Mouse (Mus musculus) MEL (cell line): ENCODE results near the gene Adamts4. TPM values are rescaled to one million over a fixed set of nuclear protein-coding genes. Genes with fewer than 3 reads are reported as not detected.
"Not testable (repeated sequence)": the region's sequence is repeated elsewhere in the genome, so short reads cannot be mapped to it uniquely, and the experiment has no call there.

Experiments
- DNase-seq: peaks from one replicate; pipeline ENCODE4 v3.0.0; 2011; ENCODE audit warnings: low read depth, low spot score
- H3K27ac ChIP-seq: 2 replicates; pipeline ENCODE4 v1.5.1; 2012; ENCODE audit warnings: low read depth, mild to moderate bottlenecking, control low read depth, low read length, moderate library complexity; ENCODE audit not compliant: control insufficient read depth
- H3K27me3 ChIP-seq, 2 experiments: fragments of 150-350 bp in 1 of 2; sonication (generic) in 1 of 2; 2 replicates each; pipeline ENCODE4 v1.6.1; 2012; ENCODE audit warnings: low read length in 2 of 2, mild to moderate bottlenecking in 2 of 2, improper control_type of control experiment in 1 of 2, moderate library complexity in 1 of 2; ENCODE audit not compliant: insufficient read depth in 2 of 2, control insufficient read depth in 1 of 2
- H3K36me3 ChIP-seq, 2 experiments: 2 replicates each; pipeline ENCODE4 v1.6.1; 2012 to 2014; ENCODE audit warnings: low read length in 2 of 2, improper control_type of control experiment in 1 of 2, inconsistent platforms in 1 of 2, mild to moderate bottlenecking in 1 of 2; ENCODE audit not compliant: insufficient read depth in 2 of 2, control insufficient read depth in 1 of 2
- H3K4me1 ChIP-seq, 2 experiments: fragments of 150-350 bp in 1 of 2; sonication (generic) in 1 of 2; 2 replicates each; pipeline ENCODE4 v1.6.1; 2012; ENCODE audit warnings: low read length in 2 of 2, improper control_type of control experiment in 1 of 2, mild to moderate bottlenecking in 1 of 2; ENCODE audit not compliant: insufficient read depth in 2 of 2, control insufficient read depth in 1 of 2
- H3K4me3 ChIP-seq, 2 experiments: fragments of 150-350 bp in 1 of 2; sonication (generic) in 1 of 2; 2 replicates each; pipeline ENCODE4 v1.5.1; 2012; ENCODE audit warnings: low read depth in 2 of 2, low read length in 2 of 2, mild to moderate bottlenecking in 2 of 2, moderate library complexity in 2 of 2, control low read depth in 1 of 2, improper control_type of control experiment in 1 of 2; ENCODE audit not compliant: control insufficient read depth in 1 of 2, insufficient read depth in 1 of 2
- H3K79me2 ChIP-seq: 2 replicates; pipeline ENCODE4 v1.6.1; 2012; ENCODE audit warnings: mild to moderate bottlenecking, low read length, moderate library complexity; ENCODE audit not compliant: control insufficient read depth, poor library complexity, insufficient read depth
- H3K9ac ChIP-seq: 2 replicates; pipeline ENCODE4 v1.6.1; 2012; ENCODE audit warnings: low read depth, mild to moderate bottlenecking, control low read depth, low read length, moderate library complexity; ENCODE audit not compliant: control insufficient read depth, poor library complexity, severe bottlenecking
- H3K9me3 ChIP-seq: fragments of 150-350 bp; sonication (generic); replicated peaks from 2 replicates; pipeline ENCODE4 v1.6.1; 2012; ENCODE audit warnings: mild to moderate bottlenecking, low read length, improper control_type of control experiment, moderate library complexity; ENCODE audit not compliant: insufficient read depth
- CHD2 ChIP-seq: IDR thresholded peaks from 2 replicates; pipeline ENCODE4 v1.6.1; 2011; ENCODE audit warnings: low read length, improper control_type of control experiment
- EP300 ChIP-seq, 2 experiments: IDR thresholded peaks; 2 replicates each; pipeline ENCODE4 v1.6.1; 2011; ENCODE audit warnings: improper control_type of control experiment in 2 of 2, low read length in 2 of 2, low read depth in 1 of 2, mild to moderate bottlenecking in 1 of 2
- ETS1 ChIP-seq: IDR thresholded peaks from 2 replicates; pipeline ENCODE4 v1.6.1; 2012; ENCODE audit warnings: low read depth, mild to moderate bottlenecking, inconsistent platforms, low read length, improper control_type of control experiment, moderate library complexity
- GABPA ChIP-seq: IDR thresholded peaks from 2 replicates; pipeline ENCODE4 v1.6.1; 2012; ENCODE audit warnings: low read depth, mild to moderate bottlenecking, inconsistent platforms, low read length, improper control_type of control experiment, moderate library complexity
- GATA1 ChIP-seq: IDR thresholded peaks from 2 replicates; pipeline ENCODE4 v1.6.1; 2011; ENCODE audit warnings: low read depth, low read length, improper control_type of control experiment
- JUND ChIP-seq: IDR thresholded peaks from 2 replicates; pipeline ENCODE4 v1.6.1; 2011; ENCODE audit warnings: low read depth, mild to moderate bottlenecking, improper control_type of control experiment, low read length
- KAT2A ChIP-seq: conservative IDR thresholded peaks from 2 replicates; pipeline ENCODE4 v1.6.1; 2012; ENCODE audit warnings: low read depth, low read length, improper control_type of control experiment, inconsistent platforms
- MAX ChIP-seq: IDR thresholded peaks from 2 replicates; pipeline ENCODE4 v1.6.1; 2011; ENCODE audit warnings: low read length, improper control_type of control experiment
- MAZ ChIP-seq: IDR thresholded peaks from 2 replicates; pipeline ENCODE4 v1.6.1; 2012; ENCODE audit warnings: low read depth, mild to moderate bottlenecking, inconsistent platforms, low read length, improper control_type of control experiment
- MEF2A ChIP-seq: IDR thresholded peaks from 2 replicates; pipeline ENCODE4 v1.6.1; 2014; ENCODE audit warnings: low read depth, mild to moderate bottlenecking, inconsistent platforms, low read length, improper control_type of control experiment; ENCODE audit not compliant: poor library complexity, insufficient replicate concordance, severe bottlenecking; ENCODE audit errors: extremely low read depth
- MYB ChIP-seq: IDR thresholded peaks from 2 replicates; pipeline ENCODE4 v1.6.1; 2011; ENCODE audit warnings: mild to moderate bottlenecking, low read depth, low read length, improper control_type of control experiment
- MYC ChIP-seq: IDR thresholded peaks from 2 replicates; pipeline ENCODE4 v1.6.1; 2011; ENCODE audit warnings: low read depth, mild to moderate bottlenecking, low read length, improper control_type of control experiment, moderate library complexity
- NELFE ChIP-seq: IDR thresholded peaks from 2 replicates; pipeline ENCODE4 v1.6.1; 2011; ENCODE audit warnings: low read depth, low read length, improper control_type of control experiment
- NRF1 ChIP-seq: IDR thresholded peaks from 2 replicates; pipeline ENCODE4 v1.6.1; 2014; ENCODE audit warnings: low read depth, mild to moderate bottlenecking, inconsistent platforms, low read length, improper control_type of control experiment, moderate library complexity; ENCODE audit not compliant: poor library complexity, insufficient read depth, severe bottlenecking
- POLR2A ChIP-seq, 2 experiments: IDR thresholded peaks; 2 replicates each; pipeline ENCODE4 v1.6.1; 2011 to 2012; ENCODE audit warnings: low read length in 2 of 2, mild to moderate bottlenecking in 2 of 2, control low read depth in 1 of 2, improper control_type of control experiment in 1 of 2, low read depth in 1 of 2, moderate library complexity in 1 of 2; ENCODE audit not compliant: control insufficient read depth in 1 of 2, insufficient read depth in 1 of 2, poor library complexity in 1 of 2
- POLR2AphosphoS2 ChIP-seq: IDR thresholded peaks from 2 replicates; pipeline ENCODE4 v1.6.1; 2011; ENCODE audit warnings: low read length, improper control_type of control experiment
- RAD21 ChIP-seq: IDR thresholded peaks from 2 replicates; pipeline ENCODE4 v1.6.1; 2011; ENCODE audit warnings: mild to moderate bottlenecking, low read depth, low read length, improper control_type of control experiment
- SIN3A ChIP-seq: IDR thresholded peaks from 2 replicates; pipeline ENCODE4 v1.6.1; 2012; ENCODE audit warnings: low read length, improper control_type of control experiment, inconsistent platforms
- SMC3 ChIP-seq: IDR thresholded peaks from 2 replicates; pipeline ENCODE4 v1.6.1; 2011; ENCODE audit warnings: low read depth, low read length, improper control_type of control experiment
- TBP ChIP-seq: IDR thresholded peaks from 2 replicates; pipeline ENCODE4 v1.8.0; 2011; ENCODE audit warnings: low read depth, low read length, improper control_type of control experiment
- UBTF ChIP-seq: IDR thresholded peaks from 2 replicates; pipeline ENCODE4 v1.6.1; 2012; ENCODE audit warnings: low read depth, mild to moderate bottlenecking, inconsistent platforms, low read length, improper control_type of control experiment, moderate library complexity, borderline replicate concordance; ENCODE audit not compliant: insufficient read depth
- ZC3H11A ChIP-seq: IDR thresholded peaks from 2 replicates; pipeline ENCODE4 v1.6.1; 2012; ENCODE audit warnings: low read depth, mild to moderate bottlenecking, inconsistent platforms, low read length, improper control_type of control experiment
- ZMIZ1 ChIP-seq: IDR thresholded peaks from 2 replicates; pipeline ENCODE4 v1.6.1; 2012; ENCODE audit warnings: low read depth, mild to moderate bottlenecking, inconsistent platforms, low read length, improper control_type of control experiment, moderate library complexity
- ZNF384 ChIP-seq: IDR thresholded peaks from 2 replicates; pipeline ENCODE4 v1.6.1; 2012; ENCODE audit warnings: low read depth, mild to moderate bottlenecking, inconsistent platforms, low read length, improper control_type of control experiment
- polyA plus RNA-seq, 2 experiments: library from polyadenylated mRNA; stranded (reverse) in 1 of 2; unstranded in 1 of 2; fragments of >175 nt in 1 of 2; fragments of >200 nt in 1 of 2; gene quantifications; 2 replicates each; pipeline versions ENCODE4 v1.2.1 to v1.2.4; 2012; ENCODE audit warnings: low replicate concordance in 2 of 2, low read depth in 1 of 2; ENCODE audit not compliant: insufficient read length in 2 of 2, insufficient read depth in 1 of 2, missing spikeins in 1 of 2
- total RNA-seq: library from RNA; depleted of rRNA; stranded (reverse); fragments of 300-350 nt; gene quantifications from 2 replicates; pipeline ENCODE4 v1.2.3, GENCODE M21; 2012

Gene Adamts4
- total and polyA plus RNA-seq, 3 experiments, result 0.03 TPM; not detected in 2

DNA sequence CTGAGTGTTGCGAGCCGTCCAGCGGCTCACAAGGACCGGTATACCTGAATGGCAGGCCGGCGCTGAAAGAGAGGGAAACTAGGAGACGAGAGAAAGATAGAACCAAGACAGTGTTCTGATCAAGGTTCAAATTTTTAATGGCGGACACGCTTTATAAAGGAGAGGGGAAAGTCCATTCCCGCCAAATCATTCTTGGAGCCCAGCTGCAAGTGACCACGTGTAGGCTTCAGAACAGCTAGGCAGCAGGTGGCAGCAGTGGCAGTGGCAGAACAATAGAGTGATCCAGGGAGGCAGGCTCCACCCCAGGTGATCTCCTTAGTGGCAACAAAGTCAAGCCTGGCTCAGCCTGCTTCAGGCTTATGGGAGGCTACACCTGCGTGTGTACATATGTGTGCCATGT lies 8.3 kb upstream of the Adamts4 start:
- not testable (repeated sequence) for H3K4me3 ChIP-seq, H3K27me3 ChIP-seq, DNase-seq, H3K27ac ChIP-seq, H3K9me3 ChIP-seq, H3K9ac ChIP-seq
- Histone ChIP-seq H3K79me2 (peaks cover 11% of the 10 kb centered on the region), H3K4me1 (peaks cover 2 to 12% of the 10 kb centered on the region in 2 experiments; a peak in 3 of 4 replicates), H3K36me3 (peaks cover 4 to 12% of the 10 kb centered on the region in 2 experiments; a peak in 3 of 4 replicates)

DNA sequence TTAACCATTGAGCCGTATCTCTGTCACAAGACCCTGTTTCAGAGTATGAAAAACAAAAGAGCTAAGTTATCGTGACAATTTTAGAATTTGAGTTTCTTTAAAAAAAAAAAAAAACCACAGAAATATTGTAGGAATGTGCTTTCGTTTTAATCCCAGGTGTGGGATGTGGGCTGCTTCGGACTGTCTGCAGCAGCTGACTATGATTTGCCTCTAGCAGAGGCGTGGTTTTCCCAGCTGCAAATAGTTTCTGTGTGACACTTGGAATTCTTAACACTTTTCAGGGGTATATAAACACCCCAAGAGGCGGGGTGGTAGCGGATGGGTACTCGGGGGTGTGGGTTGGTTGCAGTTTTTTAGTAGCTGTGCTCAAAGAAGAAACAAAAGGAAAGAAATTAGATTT lies 4.9 kb upstream of the Adamts4 start:
- no peak overlapping the region for H3K27ac ChIP-seq
- peaks cover 2 to 12% of the 10 kb centered on the region in 2 experiments; a peak in 3 of 4 replicates for H3K36me3 ChIP-seq

DNA sequence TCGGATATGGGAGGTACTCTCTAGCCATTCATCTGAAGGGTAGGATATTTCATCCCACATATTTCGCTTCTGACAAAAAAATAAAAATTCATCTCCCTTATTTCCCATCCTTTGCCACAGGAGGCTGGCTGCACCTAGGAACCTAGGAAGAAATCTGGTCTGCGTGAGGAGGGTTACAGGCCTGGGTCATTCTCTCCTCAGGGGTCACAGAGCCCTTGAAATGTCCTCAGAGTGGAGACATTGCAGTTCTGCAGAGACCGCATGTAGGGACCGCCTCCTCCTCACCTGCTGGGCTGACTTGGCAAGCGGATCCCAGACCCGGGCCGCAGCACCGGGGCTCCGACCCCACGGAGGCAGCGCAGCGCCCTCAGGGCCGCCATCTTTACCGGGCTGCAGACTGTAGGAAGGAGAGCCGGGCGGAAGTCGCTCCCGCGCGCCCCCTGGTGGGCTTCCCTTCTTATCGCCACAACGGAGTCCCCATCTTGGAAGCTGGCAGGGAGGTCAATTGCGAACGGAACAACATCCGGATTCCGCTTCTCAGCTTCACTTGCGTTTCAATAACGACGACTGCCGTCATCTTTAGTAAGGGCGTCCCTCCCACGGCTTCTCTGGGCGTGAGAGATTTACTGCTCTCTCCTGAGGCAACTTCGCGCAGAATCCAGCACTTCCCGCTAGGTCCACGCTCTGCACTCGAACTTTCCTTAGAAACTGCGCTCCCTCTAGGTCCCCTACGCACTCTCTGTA lies 3.3 kb upstream of the Adamts4 start:
- Histone ChIP-seq H3K9me3 (no peaks in the 10 kb centered on the region), H3K4me3 (peak overlapping the region; percentile 77 to 88), H3K4me1 (peaks cover 2 to 21% of the 10 kb centered on the region in 2 experiments; a peak in 3 of 4 replicates), H3K79me2 (peaks cover 11% of the 10 kb centered on the region), H3K27ac (peak overlapping the region; percentile 78), H3K27me3 (no peaks in the 10 kb centered on the region; a peak in 1 of 4 replicates), H3K9ac (peak overlapping the region; percentile 86), H3K36me3 (peaks cover 0 to 12% of the 10 kb centered on the region in 2 experiments; a peak in 2 of 4 replicates)
- peak; percentile 100 for DNase-seq
- TF ChIP-seq TBP (peak; percentile 82), MAZ (peak; percentile 96; the same call in 1 of the 2 replicates), MYB (no peak), SMC3 (peak; percentile 47; the same call in 1 of the 2 replicates), GABPA (no peak), RAD21 (no peak), MYC (peak; percentile 34; the same call in 1 of the 2 replicates), UBTF (no peak), ZMIZ1 (peak; percentile 81), JUND (no peak), ZC3H11A (no peak), NRF1 (peak; percentile 66), EP300 (IDR thresholded peaks at IDR 0.05; ENCODE audit: low read depth in 1 of 2, low read length in 2 of 2) (peak in 1 of 2 experiments; percentile 66; a peak in 1 of 4 replicates), ZNF384 (no peak), KAT2A (peak; percentile 97), CHD2 (no peak), POLR2AphosphoS2 (no peak), MAX (no peak), POLR2A (IDR thresholded peaks at IDR 0.05; ENCODE audit: control insufficient read depth in 1 of 2, insufficient read depth in 1 of 2, low read depth in 1 of 2, low read length in 2 of 2, poor library complexity in 1 of 2) (peak; percentile 93 to 99), MEF2A (peak; percentile 68; the same call in 1 of the 2 replicates), GATA1 (peak; percentile 75), NELFE (peak; percentile 83), ETS1 (peak; percentile 43; the same call in 1 of the 2 replicates)

More for the DNA sequence above, 4.9 kb upstream of the Adamts4 start:
- TF ChIP-seq SIN3A, result no peak
- TF ChIP-seq GATA1, result no peak
- no peak for TF ChIP-seq KAT2A
- no peak for TF ChIP-seq MYC
- Histone ChIP-seq H3K4me1 (peaks cover 2 to 21% of the 10 kb centered on the region in 2 experiments; a peak in 3 of 4 replicates), H3K9ac (no peak overlapping the region), H3K9me3 (no peaks in the 10 kb centered on the region), H3K79me2 (peaks cover 11% of the 10 kb centered on the region), H3K27me3 (no peaks in the 10 kb centered on the region), H3K4me3 (no peak overlapping the region)
- DNase-seq, result no peak
